Mouse (Mus musculus) small intestine, adult 2 months (tissue): ENCODE data around the gene Mgat4a. TPM values are rescaled to one million over a fixed set of nuclear protein-coding genes. Genes with fewer than 3 reads are reported as not detected.

Source experiments
- H3K27ac ChIP-seq: fragments of 200-500 bp; 2 replicates; pipeline ENCODE4 v1.5.1; 2012; ENCODE audit warnings: low read depth, low read length, control low read depth, inconsistent platforms; ENCODE audit not compliant: insufficient read depth
- H3K27me3 ChIP-seq: fragments of 200-500 bp; 2 replicates; pipeline ENCODE4 v1.6.1; 2012; ENCODE audit warnings: mild to moderate bottlenecking, moderate library complexity, low read length, inconsistent platforms; ENCODE audit not compliant: control insufficient read depth, insufficient read depth
- H3K36me3 ChIP-seq: fragments of 200-500 bp; 2 replicates; pipeline ENCODE4 v1.6.1; 2012; ENCODE audit warnings: mild to moderate bottlenecking, low read length, control low read depth, inconsistent platforms; ENCODE audit not compliant: control insufficient read depth, insufficient read depth
- H3K4me1 ChIP-seq: fragments of 200-500 bp; 2 replicates; pipeline ENCODE4 v1.6.1; 2012; ENCODE audit warnings: low read length, inconsistent platforms, mixed read lengths; ENCODE audit not compliant: control insufficient read depth, insufficient read depth, insufficient read length
- H3K4me3 ChIP-seq: fragments of 200-500 bp; 2 replicates; pipeline ENCODE4 v1.5.1; 2012; ENCODE audit warnings: low read depth, mild to moderate bottlenecking, control low read depth, inconsistent platforms, low read length, moderate library complexity
- CTCF ChIP-seq: fragments of 200-500 bp; IDR thresholded peaks from 2 replicates; pipeline ENCODE4 v1.5.1; 2012; ENCODE audit warnings: low read depth, mild to moderate bottlenecking, control low read depth, inconsistent platforms, low read length, moderate library complexity, mixed read lengths; ENCODE audit not compliant: insufficient replicate concordance, insufficient read length; ENCODE audit errors: extremely low read depth
- POLR2A ChIP-seq: fragments of 200-500 bp; IDR thresholded peaks from 2 replicates; pipeline ENCODE4 v1.6.1; 2012; ENCODE audit warnings: low read depth, mild to moderate bottlenecking, control low read depth, inconsistent platforms, low read length, moderate library complexity
- WGBS: fragments of 180-500 bp; shearing (Covaris S2); methylation state at CpG from one replicate; pipeline ENCODE4 v1.1.7; 2018; 5-methylcytosine and 5-hydroxymethylcytosine counted together
- polyA plus RNA-seq: library from polyadenylated mRNA; depleted of rRNA; stranded (reverse); fragments of >200 nt; gene quantifications from 2 replicates; pipeline ENCODE4 v1.2.3, GENCODE M21; 2012

Gene Mgat4a
- polyA plus RNA-seq, 1 experiment, result 53.3 TPM

DNA sequence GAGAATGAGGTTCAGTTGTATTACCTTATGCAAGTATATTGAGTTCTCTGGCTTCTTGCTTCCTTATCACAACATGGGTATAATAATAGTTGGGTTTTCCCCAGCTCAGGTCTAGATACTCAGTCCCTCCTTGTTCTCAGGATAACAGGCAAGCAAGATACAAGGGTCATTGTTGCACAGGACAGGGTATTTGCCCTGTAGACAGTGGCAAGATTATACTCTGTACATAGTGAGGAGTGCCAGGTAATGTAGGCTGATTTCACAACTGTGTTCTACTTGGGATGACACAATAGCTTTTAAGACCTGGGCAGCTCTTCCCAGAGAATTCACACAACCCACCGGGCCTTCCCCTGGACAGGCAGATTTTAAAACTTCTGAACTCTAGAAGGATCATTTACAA lies 27.6 kb upstream of the Mgat4a start:
- no peaks in the 10 kb centered on the region for H3K36me3 ChIP-seq
- no peak overlapping the region for H3K4me3 ChIP-seq
- H3K27me3 ChIP-seq, result no peaks in the 10 kb centered on the region
- peaks cover 31% of the 10 kb centered on the region for H3K4me1 ChIP-seq
- 29% methylated on average over 1 of the region's 1 CpGs for WGBS
- H3K27ac ChIP-seq, result peak overlapping the region; percentile 97
- TF ChIP-seq POLR2A, result no peak
- no peak for TF ChIP-seq CTCF

DNA sequence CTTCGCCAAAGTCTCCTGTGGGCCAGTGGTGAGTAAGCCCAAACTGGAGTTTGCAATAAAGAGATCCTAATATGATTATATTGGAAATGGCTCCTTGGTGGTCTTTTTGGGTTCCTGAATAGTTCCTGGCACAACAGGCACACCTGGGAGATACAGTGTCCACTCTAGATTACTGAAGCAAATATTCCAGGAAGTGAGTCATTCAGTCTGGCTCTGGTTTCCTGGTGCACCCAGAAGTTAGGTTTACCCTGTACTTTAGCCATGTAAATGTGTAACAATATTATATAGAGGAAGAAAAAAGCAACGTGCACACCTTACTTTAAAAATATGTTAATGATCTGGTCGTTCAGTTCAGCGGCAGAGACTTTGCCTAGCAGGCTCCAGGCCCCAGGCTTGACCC lies 25.9 kb upstream of the Mgat4a start:
- 21% methylated on average over 4 of the region's 4 CpGs for WGBS
- no peak overlapping the region for H3K4me3 ChIP-seq
- TF ChIP-seq POLR2A, result no peak
- TF ChIP-seq CTCF, result no peak

DNA sequence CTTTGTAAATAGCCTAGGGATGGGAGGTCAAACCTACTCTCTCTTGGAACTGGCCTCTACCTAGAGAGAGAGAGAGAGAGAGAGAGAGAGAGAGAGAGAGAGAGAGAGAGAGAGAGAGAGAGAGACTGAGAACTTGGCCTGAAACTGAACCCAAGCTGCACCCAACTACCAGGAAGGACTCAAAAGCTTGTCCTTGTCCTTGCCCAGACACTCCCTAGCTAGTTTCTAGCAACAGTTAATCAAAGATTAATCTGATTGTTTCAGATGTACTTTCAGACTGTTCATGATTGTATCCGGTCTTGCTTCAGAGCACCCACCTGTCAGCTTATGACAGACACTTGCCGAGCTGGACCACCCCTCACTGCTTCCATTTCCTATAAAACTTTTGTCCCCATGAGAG lies 25.5 kb upstream of the Mgat4a start:
- Histone ChIP-seq H3K27me3 (no peaks in the 10 kb centered on the region), H3K27ac (peak overlapping the region; percentile 100), H3K4me3 (no peak overlapping the region), H3K36me3 (no peaks in the 10 kb centered on the region), H3K4me1 (peaks cover 26% of the 10 kb centered on the region)
- TF ChIP-seq POLR2A (no peak), CTCF (no peak)
- 35% methylated on average over 2 of the region's 2 CpGs for WGBS

More for the DNA sequence above, 25.9 kb upstream of the Mgat4a start:
- no peaks in the 10 kb centered on the region for H3K27me3 ChIP-seq
- peaks cover 26% of the 10 kb centered on the region for H3K4me1 ChIP-seq
- peak overlapping the region; percentile 100 for H3K27ac ChIP-seq
- no peaks in the 10 kb centered on the region for H3K36me3 ChIP-seq

DNA sequence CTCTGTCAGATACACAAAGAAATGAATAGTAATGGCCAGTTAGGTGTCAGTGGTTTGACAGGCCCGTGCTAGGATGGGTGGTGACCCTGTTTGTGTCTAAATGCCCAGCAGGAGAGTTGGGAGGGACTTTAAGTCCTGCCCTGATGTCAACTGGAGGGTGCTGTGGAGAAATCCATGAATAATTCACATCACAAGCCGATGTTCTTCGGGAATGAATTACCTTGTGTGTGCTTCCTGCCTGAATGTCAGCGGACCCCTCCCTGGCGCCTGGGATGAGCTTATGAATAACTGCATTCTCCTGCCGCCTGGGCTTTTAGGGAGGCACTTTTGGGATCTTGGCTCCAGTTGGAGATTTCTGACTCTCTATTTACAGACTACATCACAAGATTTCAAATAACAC lies 24.6 kb upstream of the Mgat4a start:
- WGBS, result 80% methylated on average over 6 of the region's 6 CpGs
- Histone ChIP-seq H3K27ac (no peak overlapping the region), H3K36me3 (no peaks in the 10 kb centered on the region), H3K4me3 (no peak overlapping the region), H3K4me1 (peaks cover 26% of the 10 kb centered on the region), H3K27me3 (no peaks in the 10 kb centered on the region)
- TF ChIP-seq CTCF (no peak), POLR2A (no peak)

DNA sequence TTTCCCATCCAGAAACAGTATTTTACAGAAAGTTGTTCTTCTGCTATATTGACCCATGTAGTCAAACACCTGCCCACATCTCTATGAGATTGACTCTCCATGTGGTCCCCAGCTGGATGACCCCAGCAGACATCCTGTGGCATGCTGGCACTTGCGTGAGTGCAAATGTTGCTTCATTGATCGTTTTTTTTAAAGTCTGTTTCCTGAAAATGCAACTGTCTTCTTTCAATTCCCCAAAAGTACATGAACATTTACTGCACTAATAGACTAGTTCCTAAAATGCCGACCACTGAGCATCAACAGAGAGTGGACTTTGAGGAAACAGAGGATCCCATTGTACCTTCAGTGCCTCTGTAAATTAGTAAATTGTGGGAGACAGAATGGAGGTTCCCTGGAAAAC lies 21.1 kb upstream of the Mgat4a start:
- TF ChIP-seq POLR2A, result no peak
- no peak for TF ChIP-seq CTCF
- WGBS, result 78% methylated on average over 3 of the region's 3 CpGs
- H3K36me3 ChIP-seq, result no peaks in the 10 kb centered on the region
- no peak overlapping the region for H3K27ac ChIP-seq
- no peaks in the 10 kb centered on the region for H3K27me3 ChIP-seq
- no peak overlapping the region for H3K4me3 ChIP-seq
- peaks cover 14% of the 10 kb centered on the region for H3K4me1 ChIP-seq

DNA sequence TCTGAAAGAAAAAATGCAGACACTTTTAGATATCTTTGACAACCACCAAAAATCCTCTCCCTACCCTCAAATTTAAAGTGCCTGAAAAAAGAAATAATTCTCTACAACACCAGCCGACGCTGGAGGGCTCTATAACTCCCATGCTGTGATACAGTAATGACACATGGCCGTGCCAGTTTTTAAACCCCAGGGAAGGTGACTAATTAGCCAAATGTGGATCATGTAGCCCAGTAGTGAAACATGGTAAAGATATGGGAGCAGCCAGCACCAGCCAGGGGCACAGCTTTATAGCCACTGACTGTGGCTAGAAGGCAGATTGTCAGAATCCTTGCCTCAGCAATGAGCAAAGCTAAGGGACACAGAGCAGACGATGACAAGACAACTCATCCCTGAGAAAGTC lies 19.5 kb upstream of the Mgat4a start:
- Histone ChIP-seq H3K4me1 (peaks cover 5% of the 10 kb centered on the region), H3K27me3 (no peaks in the 10 kb centered on the region), H3K27ac (no peak overlapping the region), H3K4me3 (no peak overlapping the region), H3K36me3 (no peaks in the 10 kb centered on the region)
- WGBS, result 83% methylated on average over 4 of the region's 4 CpGs
- TF ChIP-seq POLR2A (no peak), CTCF (no peak)

DNA sequence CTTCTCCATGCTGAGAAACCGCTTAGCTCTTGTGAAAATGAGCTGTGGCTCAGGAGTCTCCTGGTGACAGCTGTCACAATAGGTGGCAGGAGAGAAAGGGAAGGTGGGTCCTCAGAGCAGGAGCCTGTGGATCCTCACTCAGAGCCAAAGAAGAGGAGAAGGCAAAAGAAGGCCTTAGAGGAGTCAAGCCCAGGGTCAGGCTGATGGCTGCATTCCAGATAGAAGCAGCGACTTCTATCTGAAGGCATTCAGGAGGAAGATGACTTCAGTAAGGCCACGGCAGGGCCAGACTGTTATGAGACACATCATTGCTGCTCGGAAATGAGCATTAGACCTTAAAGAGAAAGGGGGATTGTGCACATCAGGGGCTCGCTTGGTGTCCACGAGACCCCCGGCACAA lies 11.2 kb upstream of the Mgat4a start:
- Histone ChIP-seq H3K36me3 (no peaks in the 10 kb centered on the region), H3K27me3 (no peaks in the 10 kb centered on the region), H3K27ac (no peak overlapping the region), H3K4me3 (no peak overlapping the region), H3K4me1 (peaks cover 1% of the 10 kb centered on the region; the same call in 1 of the 2 replicates)
- WGBS, result 76% methylated on average over 7 of the region's 7 CpGs
- TF ChIP-seq CTCF (no peak), POLR2A (no peak)

DNA sequence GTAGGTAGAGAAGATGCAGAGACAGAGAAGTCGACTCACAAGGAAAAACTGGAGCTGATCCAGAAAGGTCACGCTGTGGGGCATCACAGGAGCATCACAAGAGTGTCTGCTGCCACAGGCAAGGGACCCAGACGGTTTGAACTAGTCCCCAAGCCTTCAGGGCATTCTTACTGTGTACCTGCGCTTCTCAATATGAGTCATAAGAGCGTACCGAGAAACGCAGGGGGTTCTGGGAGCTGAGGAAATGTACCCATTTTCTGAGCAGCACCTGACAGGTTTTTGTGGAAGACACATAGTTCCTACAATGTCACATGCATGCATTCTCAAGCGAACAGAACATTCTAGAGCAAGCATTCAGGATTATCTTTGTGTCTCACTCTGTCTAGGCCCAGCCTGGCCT lies 8.7 kb upstream of the Mgat4a start:
- Histone ChIP-seq H3K4me1 (peaks cover 10% of the 10 kb centered on the region), H3K27ac (no peak overlapping the region), H3K36me3 (no peaks in the 10 kb centered on the region), H3K4me3 (no peak overlapping the region), H3K27me3 (no peaks in the 10 kb centered on the region)
- no peak for TF ChIP-seq CTCF
- no peak for TF ChIP-seq POLR2A
- WGBS, result 84% methylated on average over 8 of the region's 8 CpGs
